Mouse (Mus musculus): ENCODE measurements at regions not wholly inside any gene's neighbourhood (a gene's known extent, or its start where the extent isn't known, plus 50 kb on each side); places are given as distances from the start of the nearest gene placed in this dataset.
A peak's percentile ranks its signal among the peaks of the same experiment; 100 is the strongest.

DNA sequence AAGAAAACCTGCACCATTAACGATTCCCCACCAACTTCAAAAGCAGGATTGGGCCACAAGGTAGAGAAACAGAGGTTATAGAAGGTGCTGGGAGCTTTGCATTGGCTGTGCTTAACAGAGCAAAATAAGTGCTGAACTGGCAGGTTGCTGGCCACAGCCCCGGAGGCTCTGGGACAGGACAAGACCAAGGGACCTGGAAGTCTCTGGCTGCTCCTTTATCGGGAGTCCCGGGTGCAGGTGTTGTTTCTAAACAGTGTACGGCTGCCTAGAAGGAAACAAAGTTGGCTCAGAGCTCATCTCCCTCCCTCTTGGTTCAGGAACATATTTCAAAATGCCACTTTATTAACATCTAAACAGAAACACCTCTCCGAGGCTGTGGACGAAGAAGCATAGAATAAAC, 2250.0 kb upstream of the Gm7489 start:
- Histone ChIP-seq H3K9ac (ENCODE audit: low read depth, low read length) (no peak overlapping the region), H3K4me2 (ENCODE audit: low read length) (peak overlapping the region; percentile 36), H3K36me3 (ENCODE audit: insufficient read depth, low read length) (no peaks in the 10 kb centered on the region), H3K27ac (no peak overlapping the region), H3K27me3 (ENCODE audit: insufficient read depth, low read length) (no peaks in the 10 kb centered on the region), H3K9me3 (replicated peaks; ENCODE audit: low read length) (no peaks in the 10 kb centered on the region), H3K4me1 (replicated peaks; ENCODE audit: insufficient read depth, low read length) (no peaks in the 10 kb centered on the region), H3K4me3 (replicated peaks; ENCODE audit: low read depth, low read length) (no peak overlapping the region)
- WGBS = 30% methylated on average over 7 of the region's 7 CpGs
- no peak for DNase-seq (ENCODE audit: low spot score)
- TF ChIP-seq CTCF (IDR thresholded peaks at IDR 0.05; ENCODE audit: low read depth) = no peak
- no peak for ATAC-seq (replicated peaks; ENCODE audit: low FRiP score, low read depth)

DNA sequence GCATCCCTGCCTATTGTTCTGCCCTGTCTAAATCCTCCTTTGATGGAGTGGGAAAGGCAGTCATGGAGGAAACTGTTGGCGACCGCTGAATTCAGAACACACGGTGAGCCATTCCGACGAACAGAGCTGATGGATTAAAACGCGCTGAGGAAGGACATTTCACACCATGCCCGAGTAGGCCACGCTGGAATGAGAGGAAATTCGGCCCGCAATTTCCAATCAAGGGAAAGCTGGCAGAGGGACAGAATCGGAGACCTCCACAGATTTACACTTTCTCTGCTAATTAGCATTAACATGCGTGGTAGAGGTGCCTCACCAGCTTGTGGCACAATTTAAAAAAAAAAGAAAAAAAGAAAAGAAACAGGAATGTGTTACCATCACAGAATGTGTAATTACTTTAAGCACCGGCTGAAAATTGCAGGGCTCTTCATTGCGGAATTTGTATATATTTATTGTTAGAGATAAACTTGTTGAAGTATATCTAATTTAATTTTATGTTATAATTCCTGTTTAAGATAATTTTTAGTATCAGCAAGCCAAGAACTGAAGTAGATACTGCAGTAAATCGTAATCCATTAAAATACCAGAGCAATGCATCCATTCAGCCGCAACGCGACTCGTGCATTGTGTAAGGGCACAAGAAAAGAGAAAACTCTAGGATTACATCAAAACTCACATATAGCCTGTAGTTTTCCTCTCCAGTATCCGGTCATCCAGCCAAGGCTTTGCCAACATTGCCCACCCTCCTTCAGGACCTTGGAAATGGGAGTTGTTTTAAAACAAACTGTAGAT, 2249.4 kb upstream of the Gm7489 start:
- Histone ChIP-seq H3K9ac (ENCODE audit: low read depth, low read length) (no peak overlapping the region), H3K9me3 (replicated peaks; ENCODE audit: low read length) (no peaks in the 10 kb centered on the region), H3K27me3 (ENCODE audit: insufficient read depth, low read length) (no peaks in the 10 kb centered on the region), H3K4me3 (replicated peaks; ENCODE audit: low read depth, low read length) (no peak overlapping the region), H3K4me1 (replicated peaks; ENCODE audit: insufficient read depth, low read length) (no peaks in the 10 kb centered on the region), H3K4me2 (ENCODE audit: low read length) (peak overlapping the region; percentile 36), H3K27ac (no peak overlapping the region), H3K36me3 (ENCODE audit: insufficient read depth, low read length) (no peaks in the 10 kb centered on the region)
- no peak for TF ChIP-seq CTCF (IDR thresholded peaks at IDR 0.05; ENCODE audit: low read depth)
- WGBS = 37% methylated on average over 21 of the region's 21 CpGs
- no peak for DNase-seq (ENCODE audit: low spot score)
- no peak for ATAC-seq (replicated peaks; ENCODE audit: low FRiP score, low read depth)

DNA sequence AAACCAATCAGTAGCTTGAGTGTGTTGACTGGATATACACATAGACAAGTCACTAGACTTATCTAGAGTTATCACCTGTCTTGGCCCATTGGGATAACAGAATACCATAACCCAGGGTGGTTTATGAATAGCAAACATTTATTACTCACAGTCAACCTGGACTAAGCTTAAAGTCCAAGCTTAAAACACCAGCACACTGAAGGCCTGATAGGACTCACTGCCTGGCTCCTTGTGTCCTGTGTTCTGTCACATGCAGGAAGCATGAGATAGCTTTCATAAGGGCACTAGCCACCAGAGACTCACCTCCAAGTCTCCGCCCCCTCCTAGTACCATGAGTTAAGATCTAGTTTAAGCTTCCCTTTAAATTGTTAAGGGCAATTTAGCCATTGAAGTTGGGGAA, 2247.1 kb upstream of the Gm7489 start:
- Histone ChIP-seq H3K4me3 (replicated peaks; ENCODE audit: low read depth, low read length) (no peak overlapping the region), H3K4me2 (ENCODE audit: low read length) (no peak overlapping the region), H3K9me3 (replicated peaks; ENCODE audit: low read length) (no peaks in the 10 kb centered on the region), H3K27me3 (ENCODE audit: insufficient read depth, low read length) (no peaks in the 10 kb centered on the region), H3K27ac (no peak overlapping the region), H3K36me3 (ENCODE audit: insufficient read depth, low read length) (no peaks in the 10 kb centered on the region), H3K9ac (ENCODE audit: low read depth, low read length) (no peak overlapping the region), H3K4me1 (replicated peaks; ENCODE audit: insufficient read depth, low read length) (no peaks in the 10 kb centered on the region)
- WGBS = 97% methylated on average over 1 of the region's 1 CpGs
- TF ChIP-seq CTCF (IDR thresholded peaks at IDR 0.05; ENCODE audit: low read depth) = no peak
- ATAC-seq (replicated peaks; ENCODE audit: low FRiP score, low read depth) = no peak
- DNase-seq (ENCODE audit: low spot score) = no peak

DNA sequence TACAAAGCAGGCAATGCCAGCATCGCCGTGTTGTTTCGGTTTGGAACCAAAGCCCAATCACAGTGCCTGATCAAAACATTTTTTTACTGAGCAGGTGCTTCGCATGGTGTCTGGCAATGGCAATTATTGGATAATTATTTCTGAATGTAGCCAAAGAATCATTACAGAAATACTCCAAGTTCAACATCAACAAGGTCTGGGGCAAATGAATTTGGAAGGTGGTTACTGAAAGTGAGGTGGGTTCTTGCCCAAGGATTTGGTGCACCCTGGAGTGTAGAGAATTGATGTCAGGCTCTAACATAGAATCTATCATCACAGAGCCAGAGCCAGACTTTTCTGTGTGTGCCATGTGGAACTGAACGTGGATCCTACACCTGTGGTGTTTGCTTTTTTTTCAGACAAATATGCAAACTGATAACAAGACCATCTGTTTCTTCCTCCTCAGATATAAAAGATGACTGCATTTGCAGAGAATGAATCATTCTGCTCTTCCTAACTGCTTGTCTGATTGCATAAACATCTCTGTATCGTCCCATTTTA, 2240.9 kb upstream of the Gm7489 start:
- TF ChIP-seq CTCF (IDR thresholded peaks at IDR 0.05; ENCODE audit: low read depth) = no peak
- WGBS = 87% methylated on average over 6 of the region's 6 CpGs
- no peak for DNase-seq (ENCODE audit: low spot score)

DNA sequence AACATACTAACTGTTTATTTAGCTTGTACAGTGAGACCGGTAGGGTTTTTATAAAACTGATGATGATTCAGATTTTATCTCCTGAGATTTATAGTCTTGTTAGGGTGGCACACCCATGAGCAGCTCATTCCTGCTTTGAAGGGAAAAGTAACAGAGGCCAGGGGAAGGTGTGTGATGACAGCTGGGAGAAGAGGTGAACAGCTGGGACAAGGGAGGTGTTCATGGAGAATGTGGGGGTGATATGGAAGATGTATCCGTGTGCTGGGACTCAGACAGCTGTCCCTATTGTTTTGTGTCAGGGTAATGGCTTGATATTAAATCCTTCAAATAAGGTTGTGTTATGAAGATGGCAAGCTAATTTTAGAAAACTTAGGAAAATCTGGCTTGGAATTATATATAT, 2238.4 kb upstream of the Gm7489 start:
- Histone ChIP-seq H3K9ac (ENCODE audit: low read depth, low read length) (no peak overlapping the region), H3K4me2 (ENCODE audit: low read length) (no peak overlapping the region), H3K9me3 (replicated peaks; ENCODE audit: low read length) (no peaks in the 10 kb centered on the region), H3K4me1 (replicated peaks; ENCODE audit: insufficient read depth, low read length) (no peaks in the 10 kb centered on the region), H3K4me3 (replicated peaks; ENCODE audit: low read depth, low read length) (no peak overlapping the region), H3K36me3 (ENCODE audit: insufficient read depth, low read length) (no peaks in the 10 kb centered on the region), H3K27ac (no peak overlapping the region), H3K27me3 (ENCODE audit: insufficient read depth, low read length) (no peaks in the 10 kb centered on the region)
- TF ChIP-seq CTCF (IDR thresholded peaks at IDR 0.05; ENCODE audit: low read depth) = no peak
- ATAC-seq (replicated peaks; ENCODE audit: low FRiP score, low read depth) (no peak), DNase-seq (ENCODE audit: low spot score) (no peak)
- WGBS = 40% methylated on average over 2 of the region's 2 CpGs

More for the DNA sequence above, 2240.9 kb upstream of the Gm7489 start:
- Histone ChIP-seq H3K9me3 (replicated peaks; ENCODE audit: low read length) (no peaks in the 10 kb centered on the region), H3K9ac (ENCODE audit: low read depth, low read length) (no peak overlapping the region), H3K36me3 (ENCODE audit: insufficient read depth, low read length) (no peaks in the 10 kb centered on the region), H3K27ac (no peak overlapping the region), H3K27me3 (ENCODE audit: insufficient read depth, low read length) (no peaks in the 10 kb centered on the region), H3K4me2 (ENCODE audit: low read length) (no peak overlapping the region), H3K4me3 (replicated peaks; ENCODE audit: low read depth, low read length) (no peak overlapping the region), H3K4me1 (replicated peaks; ENCODE audit: insufficient read depth, low read length) (no peaks in the 10 kb centered on the region)
- ATAC-seq (replicated peaks; ENCODE audit: low FRiP score, low read depth) = no peak

DNA sequence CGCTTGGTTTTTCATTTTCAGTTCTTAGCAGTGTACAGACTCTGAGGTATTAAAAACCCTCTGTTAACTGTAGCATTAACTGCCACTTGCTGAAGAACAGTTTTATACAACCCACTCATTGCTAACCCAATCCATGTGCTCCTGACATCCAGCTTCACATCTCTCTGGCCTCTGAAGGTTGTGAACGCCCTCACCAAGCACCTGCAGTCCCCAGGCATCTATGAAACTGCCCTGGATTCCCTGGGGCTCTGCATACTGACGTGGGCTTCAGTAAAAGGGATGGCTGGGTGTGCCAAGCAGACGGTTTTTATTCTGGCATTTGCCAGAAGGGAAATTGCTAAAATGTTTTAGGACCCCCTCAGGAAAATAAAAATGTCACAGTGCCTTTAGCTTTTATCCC, 2232.2 kb upstream of the Gm7489 start:
- Histone ChIP-seq H3K27ac (no peak overlapping the region), H3K4me1 (replicated peaks; ENCODE audit: insufficient read depth, low read length) (no peaks in the 10 kb centered on the region), H3K4me3 (replicated peaks; ENCODE audit: low read depth, low read length) (no peak overlapping the region), H3K9ac (ENCODE audit: low read depth, low read length) (no peak overlapping the region), H3K4me2 (ENCODE audit: low read length) (no peak overlapping the region), H3K36me3 (ENCODE audit: insufficient read depth, low read length) (no peaks in the 10 kb centered on the region), H3K9me3 (replicated peaks; ENCODE audit: low read length) (0 out of 2 replicates have a peak, but pooled peaks cover under 1% of the 10 kb centered on the region), H3K27me3 (ENCODE audit: insufficient read depth, low read length) (no peaks in the 10 kb centered on the region)
- ATAC-seq (replicated peaks; ENCODE audit: low FRiP score, low read depth) (no peak), DNase-seq (ENCODE audit: low spot score) (no peak)
- no peak for TF ChIP-seq CTCF (IDR thresholded peaks at IDR 0.05; ENCODE audit: low read depth)
- 57% methylated on average over 4 of the region's 4 CpGs for WGBS
